Mouse (Mus musculus): Measurements from ENCODE around the gene Zfyve27.

Gene Zfyve27

DNA sequence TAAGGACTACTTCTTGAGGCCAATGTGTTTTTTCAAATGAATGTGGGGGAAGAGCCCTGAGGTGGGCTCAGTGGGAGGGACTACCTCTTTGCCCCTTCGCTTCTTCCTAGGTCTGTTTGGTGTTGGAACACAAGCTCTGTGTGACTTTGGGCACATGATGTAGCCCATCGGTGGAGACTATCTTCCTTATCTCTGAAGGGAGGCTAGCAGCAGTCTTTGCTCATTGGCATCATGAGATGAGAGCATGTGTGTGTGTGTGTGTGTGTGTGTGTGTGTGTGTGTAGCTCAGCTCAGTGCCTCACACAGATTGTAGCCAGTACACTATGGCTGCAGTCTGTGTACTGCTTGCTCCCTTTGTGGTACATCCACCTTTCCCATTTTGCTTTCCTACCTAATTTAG lies 13.7 kb downstream of the Zfyve27 start:
- no peak for DNase-seq (ENCODE audit: low read depth, low spot score)

DNA sequence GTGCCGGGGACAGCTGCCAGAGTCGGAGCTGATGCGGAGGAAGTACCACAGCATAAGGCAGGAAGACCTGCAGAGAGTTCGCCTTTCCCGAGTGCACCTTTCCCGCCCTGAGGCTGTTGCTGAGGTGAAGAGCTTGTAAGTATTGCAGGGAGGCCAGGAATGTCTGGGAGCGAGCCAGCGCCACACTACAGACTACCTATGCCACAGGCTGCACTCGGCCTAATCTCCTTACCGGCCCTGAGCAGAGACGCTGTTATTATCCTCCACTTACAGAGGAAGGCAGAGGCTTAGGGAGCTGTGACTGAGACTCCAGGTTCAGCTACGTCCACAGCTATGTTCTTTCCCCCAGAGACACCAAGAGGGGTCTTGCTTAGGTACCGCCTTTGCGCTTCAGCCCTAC lies 15.6 kb downstream of the Zfyve27 start:
- DNase-seq (ENCODE audit: low read depth, low spot score) = no peak

DNA sequence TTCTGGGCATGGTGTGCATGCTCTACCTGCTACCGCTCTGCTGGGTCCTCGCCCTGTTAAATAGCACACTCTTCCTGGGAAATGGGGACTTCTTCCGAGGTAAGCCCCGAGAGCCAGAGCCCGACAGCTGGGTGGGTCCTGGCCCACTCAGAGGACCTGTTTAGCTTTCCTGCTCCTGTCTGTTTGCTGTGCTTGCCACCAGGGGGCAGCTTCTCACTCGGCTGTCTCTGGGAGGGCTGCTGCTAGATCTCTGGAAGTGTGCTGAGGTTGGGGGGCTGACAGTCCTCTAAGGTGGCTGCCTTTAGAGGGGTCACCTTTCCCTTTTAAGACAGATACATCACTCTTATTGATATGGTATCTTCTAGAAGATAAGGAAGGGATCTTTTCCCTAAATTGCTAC lies 18.9 kb downstream of the Zfyve27 start:
- peak; percentile 34 for DNase-seq (ENCODE audit: low read depth, low spot score)

DNA sequence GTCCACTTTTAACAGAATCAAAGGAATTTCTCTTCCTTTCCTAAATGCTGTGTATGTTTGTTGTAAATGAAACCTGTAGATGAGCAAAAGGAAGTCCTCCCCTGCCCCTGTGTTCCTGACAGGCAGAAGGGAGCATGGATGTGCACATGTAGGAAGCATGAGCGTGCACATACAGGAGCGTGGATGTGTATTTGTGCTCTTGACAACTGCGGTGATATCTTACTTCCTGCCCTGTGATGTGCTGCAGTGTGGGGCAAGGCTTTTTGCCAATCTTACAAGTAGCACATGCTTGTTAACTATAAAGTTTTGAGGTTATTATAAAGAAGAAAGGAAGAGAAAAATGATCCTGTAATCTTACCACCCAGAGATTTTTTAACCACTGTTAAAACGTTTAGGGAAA lies 26.0 kb downstream of the Zfyve27 start:
- no peak for DNase-seq (ENCODE audit: low read depth, low spot score)

DNA sequence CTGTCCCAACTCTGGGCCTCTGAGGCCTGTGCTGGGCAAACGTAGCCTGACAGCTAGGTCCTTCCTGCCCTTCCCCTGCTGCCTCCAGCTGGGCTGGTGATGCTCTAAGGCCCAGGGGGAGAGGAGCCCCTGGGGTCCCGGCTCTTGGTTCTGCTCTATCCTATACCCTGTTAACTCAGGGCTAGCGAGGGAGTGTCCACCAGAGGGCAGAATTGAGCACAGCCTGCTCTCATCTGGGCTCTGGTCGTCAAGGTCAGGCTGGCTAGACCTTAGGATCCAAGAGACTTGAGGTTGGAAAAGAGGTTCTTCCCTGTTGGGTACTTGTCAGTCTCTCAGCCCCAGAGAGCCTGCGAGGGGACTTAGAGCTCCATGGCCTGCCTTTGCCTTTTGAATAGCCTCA lies 26.7 kb downstream of the Zfyve27 start:
- DNase-seq (ENCODE audit: low read depth, low spot score) = peak; percentile 77

DNA sequence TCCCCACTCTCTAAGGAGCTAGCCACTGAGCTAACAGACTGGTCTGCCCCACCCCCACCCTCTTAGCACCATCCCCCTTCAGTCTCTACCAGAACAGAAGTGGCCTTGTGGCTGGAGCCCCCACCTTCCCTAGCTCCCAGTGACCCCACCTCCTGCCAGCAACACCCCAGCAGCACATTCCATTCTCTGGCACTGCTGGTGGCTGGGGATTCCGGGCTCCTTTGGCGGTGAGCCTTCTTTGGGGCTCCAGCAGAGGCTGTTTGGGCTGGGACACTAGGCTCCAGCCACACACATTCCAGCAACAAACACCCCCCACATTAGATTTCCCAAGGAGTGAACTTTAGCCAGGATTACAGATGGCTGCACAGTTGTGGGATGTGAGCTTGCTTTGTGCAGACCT lies 29.6 kb downstream of the Zfyve27 start:
- no peak for DNase-seq (ENCODE audit: low read depth, low spot score)

DNA sequence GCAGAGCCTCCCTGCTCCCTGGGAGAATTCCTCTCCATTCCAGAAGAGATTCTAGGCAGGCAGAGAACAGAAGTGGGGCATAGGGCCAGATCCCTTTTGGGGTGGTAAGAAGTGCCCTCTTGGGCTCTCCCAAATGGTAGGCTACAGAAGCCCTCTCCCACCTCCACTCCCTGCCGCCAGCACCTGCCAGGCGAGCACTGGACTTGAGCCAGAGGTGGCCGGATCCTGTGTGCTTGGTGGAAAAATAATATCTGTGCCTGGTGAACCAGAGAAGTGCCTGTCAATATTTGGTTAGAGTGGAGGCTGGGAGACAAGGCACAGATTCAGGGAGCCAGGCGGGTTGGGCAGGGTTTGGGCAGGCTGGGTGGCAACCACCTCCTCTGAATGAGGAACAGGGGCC lies 32.6 kb downstream of the Zfyve27 start:
- no peak for DNase-seq (ENCODE audit: low read depth, low spot score)

DNA sequence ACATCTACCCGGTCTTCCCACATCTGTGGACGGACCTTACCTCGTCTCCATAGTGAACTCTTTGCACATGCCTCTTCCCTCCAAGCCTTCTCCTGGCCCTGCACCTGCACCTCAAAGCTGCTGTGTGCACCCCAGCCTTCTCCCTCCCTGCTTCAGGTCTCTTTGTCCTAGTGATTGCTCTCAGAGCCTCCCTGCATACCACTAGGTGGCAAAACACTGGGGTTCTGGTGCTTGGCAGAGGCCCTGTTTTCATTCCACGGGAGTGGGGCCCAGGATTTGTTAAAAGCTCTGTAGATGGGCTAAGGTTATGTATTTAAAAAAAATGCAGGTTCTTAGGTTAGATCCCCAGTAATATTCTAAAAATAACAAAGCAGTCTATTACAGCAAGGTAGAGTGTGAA lies 33.3 kb downstream of the Zfyve27 start:
- no peak for DNase-seq (ENCODE audit: low read depth, low spot score)

DNA sequence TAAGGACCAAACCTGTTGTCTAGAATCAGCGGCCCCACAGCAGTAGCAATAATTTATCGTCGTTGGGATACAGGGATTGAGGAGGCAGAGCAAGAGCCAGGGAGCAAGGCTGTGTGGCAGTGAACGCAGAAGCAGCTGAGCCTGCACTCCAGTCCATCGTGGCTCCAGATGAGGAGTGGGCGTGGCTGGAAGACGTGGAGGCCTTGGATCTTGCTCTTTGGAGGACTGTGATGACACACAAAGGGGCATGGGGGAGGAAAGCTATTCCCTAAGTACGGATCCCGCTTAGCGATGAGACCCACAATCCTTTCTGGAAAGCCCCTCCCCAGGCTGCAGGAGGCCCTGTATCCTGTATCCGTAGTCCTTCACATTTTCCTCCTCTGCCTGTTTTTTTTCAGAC lies 34.3 kb downstream of the Zfyve27 start:
- no peak for DNase-seq (ENCODE audit: low read depth, low spot score)

DNA sequence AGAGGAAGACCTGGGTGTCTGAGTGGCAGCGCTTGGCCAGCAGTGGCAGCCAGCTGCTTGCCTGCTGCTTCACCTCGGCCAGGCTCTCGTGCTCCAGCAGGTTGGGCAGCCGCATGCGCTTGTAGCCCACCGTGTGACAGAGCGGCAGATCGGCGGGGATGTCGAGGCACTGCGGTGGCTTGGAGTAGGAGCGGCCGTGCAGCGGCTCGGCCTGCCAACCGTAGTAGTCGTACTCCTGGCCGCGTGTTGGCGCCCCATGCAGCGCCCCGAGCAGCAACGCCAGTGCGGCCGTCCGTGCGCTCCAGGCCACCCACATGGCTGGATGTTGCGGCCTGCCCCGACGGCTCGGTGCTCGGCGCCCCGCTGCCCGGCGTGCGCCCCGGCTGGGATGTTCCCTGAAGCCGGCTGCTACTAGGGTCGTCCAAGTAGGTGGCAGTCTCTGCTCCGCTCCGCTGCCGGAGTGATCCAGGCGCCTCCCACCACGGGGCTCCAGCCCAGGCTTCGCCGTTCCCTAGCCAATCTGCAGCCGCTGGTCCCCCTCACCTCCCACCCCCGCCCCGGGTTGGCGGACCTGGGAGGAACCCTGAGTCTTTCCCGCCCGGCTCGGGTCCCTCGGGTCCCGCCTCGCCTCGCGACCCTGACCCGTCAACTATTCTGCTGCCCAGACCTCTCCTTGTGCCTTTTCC lies 38.1 kb downstream of the Zfyve27 start, which contains the start of gene Sfrp5:
Gene Sfrp5, minus strand, starts transcription at position 557 of the 686 bp plus-strand sequence.
- DNase-seq (ENCODE audit: low read depth, low spot score) = no peak

DNA sequence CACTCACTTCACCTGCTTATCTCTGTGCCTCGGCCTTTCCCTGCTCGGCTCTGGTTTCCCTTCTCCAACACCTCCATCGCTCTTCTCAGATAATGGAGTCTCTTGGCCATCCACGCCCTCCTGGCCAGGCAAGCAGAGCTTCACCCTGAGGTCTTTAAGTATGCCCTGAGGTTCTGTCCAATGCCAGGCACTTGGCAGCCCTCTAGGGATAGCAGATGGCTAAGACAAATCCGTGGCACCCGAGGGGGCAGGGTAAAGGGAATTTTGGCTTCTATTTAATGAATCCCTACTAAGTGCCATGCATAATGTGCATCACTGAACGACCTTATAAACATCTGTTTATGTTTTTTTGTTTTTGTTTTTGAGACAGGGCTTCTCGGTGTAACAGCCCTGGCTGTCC lies 38.7 kb downstream of the Zfyve27 start:
- no peak for DNase-seq (ENCODE audit: low read depth, low spot score)

DNA sequence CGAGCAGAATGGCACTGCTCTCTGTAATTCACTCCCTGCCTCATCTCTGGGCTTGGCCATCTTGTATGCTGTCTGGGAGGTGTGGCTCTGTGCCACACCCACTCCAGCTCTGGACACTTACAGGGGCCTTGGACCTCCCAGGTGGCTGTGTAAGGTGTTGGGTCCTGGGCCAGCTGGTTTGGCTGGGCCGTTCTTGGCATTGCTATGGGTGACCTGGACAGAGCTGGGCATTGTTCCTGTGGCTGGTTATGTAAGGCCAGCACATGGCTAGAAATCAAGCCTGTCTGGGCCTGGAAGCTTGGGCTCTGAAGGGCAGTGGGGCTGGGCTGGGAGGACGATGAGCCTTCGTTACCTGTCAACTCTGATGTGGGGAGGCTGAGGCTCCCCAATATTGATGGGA lies 40.6 kb downstream of the Zfyve27 start:
- no peak for DNase-seq (ENCODE audit: low read depth, low spot score)

DNA sequence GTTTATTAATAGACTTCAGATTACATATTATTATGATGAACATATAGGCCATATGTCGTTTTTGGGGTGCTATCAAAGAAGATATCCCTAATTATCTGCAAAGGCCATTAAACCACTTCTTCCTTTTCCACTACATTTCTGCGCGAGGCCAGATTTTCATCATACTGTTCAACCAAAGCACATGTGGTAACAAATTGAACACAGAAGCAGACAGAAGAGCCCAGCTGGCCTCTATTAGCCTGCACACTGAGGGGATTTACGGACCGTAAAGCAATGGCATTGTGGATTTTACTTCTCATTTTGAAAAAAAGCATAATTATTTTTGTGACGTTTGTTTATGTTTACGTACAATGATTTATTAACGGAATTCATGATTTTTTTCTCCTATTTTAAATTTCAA lies 41.5 kb downstream of the Zfyve27 start:
- DNase-seq (ENCODE audit: low read depth, low spot score) = no peak

DNA sequence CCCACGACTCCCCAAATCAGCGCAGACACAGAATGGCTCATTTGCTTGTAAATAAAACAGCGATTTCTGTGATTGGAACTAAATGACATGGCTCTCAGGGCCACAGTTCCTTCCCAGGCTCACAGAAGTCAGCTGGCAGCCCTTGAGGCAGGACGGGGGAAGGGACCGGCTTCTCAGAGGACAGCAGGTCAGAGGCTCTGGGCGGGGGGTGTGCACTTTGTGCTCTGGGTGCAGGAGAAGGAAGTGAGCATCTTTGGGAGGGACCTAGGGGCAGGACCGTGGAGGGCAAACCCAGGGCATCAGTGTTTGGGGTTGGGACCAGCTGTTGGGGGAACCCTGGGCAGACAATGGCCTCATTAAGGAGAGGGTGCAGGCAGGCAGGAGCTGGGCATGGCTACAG lies 45.7 kb downstream of the Zfyve27 start:
- DNase-seq (ENCODE audit: low read depth, low spot score) = no peak

DNA sequence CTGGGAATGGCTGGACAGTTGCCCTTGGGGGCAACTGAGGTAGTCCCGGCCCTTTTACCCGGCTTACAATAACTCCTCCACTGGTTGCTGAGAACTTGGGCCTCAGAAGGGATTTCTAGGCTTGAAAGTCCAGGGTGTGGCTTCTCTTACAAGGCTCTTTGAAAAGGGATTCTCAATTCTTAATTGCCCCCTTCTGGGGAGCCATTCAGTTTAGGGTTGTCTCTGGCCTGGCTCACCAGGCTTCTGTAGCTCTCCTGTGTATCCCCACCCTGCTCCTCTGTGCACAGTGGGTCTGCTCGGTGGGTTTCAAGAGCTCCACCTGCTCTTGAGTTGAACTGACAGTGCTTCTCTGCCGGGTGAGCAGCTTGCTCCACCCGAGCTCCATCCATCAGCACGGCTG lies 46.2 kb downstream of the Zfyve27 start:
- DNase-seq (ENCODE audit: low read depth, low spot score) = no peak

DNA sequence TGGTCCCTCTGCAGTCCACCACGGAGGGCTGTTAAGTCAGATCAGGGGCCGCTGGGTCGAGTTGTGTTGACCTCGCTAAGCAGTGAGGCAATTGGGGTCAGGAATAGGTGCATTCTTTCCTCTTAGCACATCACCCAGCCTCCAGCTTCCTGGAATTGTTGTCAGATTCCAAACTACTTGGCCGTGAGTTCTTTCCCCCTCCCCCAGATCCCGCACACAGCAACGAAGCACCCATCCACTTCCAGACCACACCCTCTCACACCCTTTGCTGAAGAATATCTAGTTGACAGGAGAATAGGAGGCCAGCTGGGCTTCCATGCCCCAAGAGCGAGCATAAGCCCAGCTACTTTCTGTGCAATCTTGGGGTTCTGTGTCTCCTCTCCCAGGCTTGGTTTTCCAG lies 48.2 kb downstream of the Zfyve27 start:
- no peak for DNase-seq (ENCODE audit: low read depth, low spot score)

DNA sequence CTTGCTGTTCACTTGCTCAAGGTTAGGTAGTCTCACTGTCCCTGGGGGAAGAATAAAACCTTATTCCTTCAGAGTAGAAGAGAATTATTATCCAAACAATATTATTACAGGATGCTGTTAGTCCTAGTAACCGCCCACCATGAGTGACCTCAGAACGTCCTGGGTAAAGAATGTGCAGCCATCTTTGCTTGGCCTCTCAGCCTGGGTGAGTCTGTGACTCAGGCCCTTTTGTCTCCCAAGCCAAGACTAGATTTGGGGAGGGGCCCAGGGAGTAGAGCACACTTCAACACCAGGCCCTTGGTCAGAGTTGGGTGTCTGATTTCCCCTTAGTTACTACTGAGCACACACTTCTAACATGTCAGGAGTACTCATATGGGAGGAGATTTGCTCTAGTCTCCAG lies 50.9 kb downstream of the Zfyve27 start:
- DNase-seq (ENCODE audit: low read depth, low spot score) = no peak

DNA sequence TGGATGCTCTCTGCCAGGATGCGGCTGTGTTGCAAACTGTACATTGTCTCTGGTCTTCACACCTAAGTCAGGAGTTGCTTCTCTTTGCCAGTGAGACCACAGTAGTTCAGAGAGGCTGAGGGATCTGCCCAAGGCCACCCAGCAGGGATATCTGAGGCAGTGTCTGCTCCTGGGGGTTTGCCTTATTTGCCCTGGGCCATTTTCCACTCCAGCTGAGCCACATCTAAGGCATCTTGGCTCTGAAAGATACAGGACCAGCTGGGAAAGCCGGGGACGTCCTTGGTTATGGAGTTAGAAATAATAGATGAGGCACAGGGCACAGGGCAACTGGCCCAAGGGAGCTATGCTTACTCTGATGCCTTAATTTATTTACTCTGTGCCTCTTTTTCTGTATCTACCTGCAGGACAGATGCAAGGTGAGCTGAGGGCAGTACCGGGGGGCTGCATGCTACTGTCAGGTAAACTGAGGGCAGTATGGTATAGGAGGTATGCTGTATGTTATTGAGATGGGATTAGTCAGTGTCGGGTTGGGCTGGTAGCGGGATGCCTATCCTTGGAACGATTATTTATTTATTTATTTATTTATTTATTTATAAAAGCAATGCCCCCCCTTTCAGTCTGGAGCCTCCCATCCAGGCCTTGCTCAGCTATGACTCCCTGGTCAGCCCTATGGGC lies 53.1 kb downstream of the Zfyve27 start:
- DNase-seq (ENCODE audit: low read depth, low spot score) = no peak

DNA sequence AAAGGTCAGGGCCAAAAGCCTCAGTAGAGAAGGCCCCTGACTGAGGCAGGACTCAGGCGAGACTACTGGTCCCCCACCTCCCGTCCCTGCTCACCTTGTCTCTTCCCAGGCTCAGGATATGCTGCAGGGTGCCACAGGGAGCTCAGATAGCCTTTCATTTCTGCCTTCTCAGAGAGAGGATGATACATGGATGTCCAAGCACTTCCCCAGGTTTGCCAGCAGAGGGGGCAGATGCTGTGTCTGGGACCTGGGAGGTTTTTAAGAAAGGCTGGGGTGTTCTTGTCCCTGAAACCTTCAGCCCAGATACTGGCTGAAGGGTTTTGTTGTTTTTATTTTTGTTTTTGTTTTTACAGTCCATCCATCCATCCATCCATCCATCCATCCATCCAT lies 53.6 kb downstream of the Zfyve27 start:
- DNase-seq (ENCODE audit: low read depth, low spot score) = peak; percentile 51

DNA sequence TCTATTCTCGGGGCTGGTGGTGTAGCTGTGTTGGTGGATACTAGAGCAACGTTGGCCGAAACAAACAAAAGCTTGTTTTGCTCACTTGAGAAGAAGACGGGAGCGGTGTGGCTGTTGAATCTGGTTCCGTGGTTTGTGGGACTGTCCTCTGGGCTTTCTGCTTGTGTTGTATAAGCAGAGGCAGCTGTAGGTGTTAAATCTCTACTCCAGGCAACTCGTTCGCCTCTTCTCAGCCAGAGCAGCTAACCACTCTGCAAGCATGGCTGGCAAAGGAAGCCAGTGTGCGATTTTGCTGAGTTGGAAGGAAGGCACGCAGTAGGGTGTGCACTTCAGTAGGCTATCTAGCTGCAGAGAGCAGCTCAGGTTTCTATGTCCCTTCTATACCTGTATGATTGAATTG lies 62.7 kb downstream of the Zfyve27 start:
- DNase-seq (ENCODE audit: low read depth, low spot score) = no peak

DNA sequence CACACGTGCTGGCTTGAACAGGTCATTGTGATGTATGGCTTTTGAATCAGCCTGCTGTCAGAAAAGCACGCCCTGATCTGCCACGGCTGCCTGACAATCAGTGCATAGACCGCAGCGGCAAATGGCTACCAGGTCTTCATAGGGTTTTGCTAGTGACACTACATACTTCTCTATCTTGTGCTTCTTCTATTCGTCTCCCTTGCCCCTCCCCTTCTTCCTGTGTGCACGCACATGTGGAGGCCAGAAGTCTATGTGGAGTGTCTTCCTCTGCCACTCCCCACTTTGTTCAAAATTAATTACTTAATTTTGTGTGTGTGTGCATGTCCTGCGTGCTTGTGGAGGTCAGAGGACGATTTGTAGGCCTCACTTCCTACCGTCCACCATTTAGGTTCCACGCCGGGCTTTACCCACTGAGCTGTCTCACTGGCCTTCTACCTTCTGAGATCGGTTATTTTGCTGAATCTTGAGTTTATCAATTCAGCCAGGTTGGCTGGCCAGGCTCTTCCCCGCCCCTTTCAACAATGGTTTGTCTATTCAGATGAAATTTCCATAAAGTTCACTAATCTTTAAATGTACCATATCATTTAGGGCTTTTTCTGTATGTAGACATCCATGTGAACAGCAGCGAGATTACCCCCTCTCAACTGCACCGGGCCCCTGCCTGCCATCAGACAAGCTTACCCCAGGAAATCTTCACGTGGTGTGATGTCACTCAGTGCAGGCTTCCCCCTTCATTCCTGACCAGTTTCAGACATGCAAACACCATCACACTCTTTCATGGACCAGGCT lies 65.9 kb downstream of the Zfyve27 start:
- no peak for DNase-seq (ENCODE audit: low read depth, low spot score)

DNA sequence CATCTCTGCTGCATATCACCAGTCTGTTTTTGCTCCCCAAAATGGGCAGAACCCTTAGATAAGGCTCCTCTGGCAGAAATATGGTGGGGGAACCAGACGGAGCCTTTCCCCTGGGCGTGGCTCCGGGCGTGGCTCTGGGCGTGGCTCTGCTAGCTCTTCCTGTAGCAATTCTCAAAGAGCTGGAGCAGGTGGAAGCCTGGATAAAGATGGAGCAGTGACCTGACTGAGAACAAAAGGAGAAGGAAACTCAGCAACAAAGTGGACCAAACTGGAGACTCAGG lies 66.5 kb downstream of the Zfyve27 start:
- DNase-seq (ENCODE audit: low read depth, low spot score) = no peak

DNA sequence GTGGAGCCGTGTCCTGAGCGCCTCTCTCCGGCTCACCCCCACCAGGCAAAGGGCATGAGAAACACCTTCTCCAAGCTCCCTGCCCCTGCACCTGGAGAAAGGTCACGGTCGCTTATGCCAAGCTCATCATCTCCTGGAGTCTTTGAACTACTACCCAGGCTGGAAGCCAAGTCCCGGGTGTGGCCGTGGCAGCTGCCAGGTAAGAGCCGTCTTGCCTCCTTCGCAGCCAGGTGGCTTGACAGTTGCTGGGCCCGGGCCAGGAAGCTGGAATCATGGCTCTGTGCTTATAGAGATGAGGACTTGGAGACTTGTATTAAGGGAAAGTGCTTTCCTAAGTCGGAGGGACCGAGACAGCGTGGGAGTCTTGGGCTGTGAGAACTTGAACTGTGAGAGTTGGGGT lies 67.2 kb downstream of the Zfyve27 start:
- no peak for DNase-seq (ENCODE audit: low read depth, low spot score)

All from mesoderm, embryonic 11.5 days (tissue).